Mouse (Mus musculus): ENCODE results near the gene Snapc5.
A peak's percentile ranks its signal among the peaks of the same experiment; 100 is the strongest.
"Not testable (repeated sequence)": the region's sequence is repeated elsewhere in the genome, so short reads cannot be mapped to it uniquely, and the experiment has no call there.

The Snapc5 gene

GRCm38 (mm10) chr9:64178974-64179646 lies at the start of gene Snapc5:
Gene Snapc5, plus strand, starts transcription at chr9:64179274.
- peak; percentile 90 for DNase-seq

GRCm38 (mm10) chr9:64131623-64132022 lies 47.5 kb upstream of the Snapc5 start:
- DNase-seq: no peak

GRCm38 (mm10) chr9:64138896-64139295 lies 40.2 kb upstream of the Snapc5 start:
- DNase-seq: peak; percentile 29

- no peak for DNase-seq
Measured at GRCm38 (mm10) chr9:64139879-64140278, 39.2 kb upstream of the Snapc5 start.

- no peak for DNase-seq
Measured at GRCm38 (mm10) chr9:64156641-64157040, 22.4 kb upstream of the Snapc5 start.

GRCm38 (mm10) chr9:64160471-64160870 lies 18.6 kb upstream of the Snapc5 start:
- DNase-seq: no peak

- not testable (repeated sequence) for DNase-seq
Measured at GRCm38 (mm10) chr9:64169967-64170366, 9.1 kb upstream of the Snapc5 start.

GRCm38 (mm10) chr9:64172145-64172815 lies 6.8 kb upstream of the Snapc5 start:
- no peak for DNase-seq

GRCm38 (mm10) chr9:64172816-64173665 lies 6.0 kb upstream of the Snapc5 start, which contains the start of the genes Zwilch and Rpl4:
Gene Zwilch, minus strand, starts transcription at chr9:64173104.
Gene Rpl4, plus strand, starts transcription at chr9:64173375.
- peak; percentile 77 for DNase-seq

GRCm38 (mm10) chr9:64173666-64174220 lies 5.3 kb upstream of the Snapc5 start:
- DNase-seq: no peak

- DNase-seq: no peak
Measured at GRCm38 (mm10) chr9:64174341-64174740, 4.7 kb upstream of the Snapc5 start.

GRCm38 (mm10) chr9:64174766-64175165 lies 4.3 kb upstream of the Snapc5 start:
- DNase-seq: no peak

GRCm38 (mm10) chr9:64175378-64175777 lies 3.7 kb upstream of the Snapc5 start:
- DNase-seq: no peak

GRCm38 (mm10) chr9:64178610-64178973 lies 482 bp upstream of the Snapc5 start:
- no peak for DNase-seq

- DNase-seq: not testable (repeated sequence)
Measured at GRCm38 (mm10) chr9:64183295-64183694, 4.2 kb downstream of the Snapc5 start.

- DNase-seq: no peak
Measured at GRCm38 (mm10) chr9:64184166-64184840, 5.2 kb downstream of the Snapc5 start.

GRCm38 (mm10) chr9:64193879-64194278 lies 14.8 kb downstream of the Snapc5 start:
- no peak for DNase-seq

GRCm38 (mm10) chr9:64195554-64195953 lies 16.5 kb downstream of the Snapc5 start:
- DNase-seq: peak; percentile 80

GRCm38 (mm10) chr9:64197524-64197923 lies 18.4 kb downstream of the Snapc5 start:
- DNase-seq: no peak

- DNase-seq: no peak
Measured at GRCm38 (mm10) chr9:64198068-64198762, 19.1 kb downstream of the Snapc5 start.

- DNase-seq: not testable (repeated sequence)
Measured at GRCm38 (mm10) chr9:64198763-64199418, 19.8 kb downstream of the Snapc5 start.
